Mouse (Mus musculus) CH12.LX (cell line): ENCODE measurements around the gene Ttc39b. TPM values are rescaled to one million over a fixed set of nuclear protein-coding genes. Genes with fewer than 3 reads are reported as not detected.

ENCODE experiments used
- DNase-seq: peaks from one replicate; pipeline ENCODE4 v3.0.0-alpha.2; 2013; ENCODE audit errors: extremely low read depth
- H3K27ac ChIP-seq: 2 replicates; pipeline ENCODE4 v1.5.1; 2012; ENCODE audit warnings: low read depth, mild to moderate bottlenecking, control low read depth, moderate library complexity; ENCODE audit not compliant: insufficient read depth
- H3K27me3 ChIP-seq: replicated peaks from 2 replicates; pipeline ENCODE3; 2012; ENCODE audit warnings: inconsistent platforms
- H3K36me3 ChIP-seq, 2 experiments: replicated peaks in 1 of 2; 2 replicates each; pipeline versions ENCODE3 to v1.6.1; 2012; ENCODE audit warnings: inconsistent platforms in 1 of 2, low read length in 1 of 2, mild to moderate bottlenecking in 1 of 2, mixed read lengths in 1 of 2, moderate library complexity in 1 of 2; ENCODE audit not compliant: control insufficient read depth in 1 of 2, insufficient read depth in 1 of 2
- H3K4me1 ChIP-seq, 2 experiments: 2 replicates each; pipeline ENCODE4 v1.6.1; 2012; ENCODE audit warnings: inconsistent platforms in 1 of 2, moderate library complexity in 1 of 2; ENCODE audit not compliant: insufficient read depth in 2 of 2, control insufficient read depth in 1 of 2
- H3K4me2 ChIP-seq: 2 replicates; pipeline ENCODE4 v1.6.1; 2012; ENCODE audit warnings: low read depth, mild to moderate bottlenecking, control low read depth; ENCODE audit not compliant: poor library complexity, insufficient read depth, severe bottlenecking
- H3K4me3 ChIP-seq, 3 experiments: fragments of 150-350 bp in 1 of 3; sonication (generic) in 1 of 3; replicated peaks in 1 of 3; 2 replicates each; pipeline versions ENCODE3 to v1.5.1; 2011 to 2012; ENCODE audit warnings: low read depth in 2 of 3, low read length in 2 of 3, mild to moderate bottlenecking in 2 of 3, moderate library complexity in 2 of 3, control low read depth in 1 of 3, improper control_type of control experiment in 1 of 3, inconsistent platforms in 1 of 3, mixed read lengths in 1 of 3; ENCODE audit not compliant: poor library complexity in 1 of 3
- H3K79me2 ChIP-seq: replicated peaks from 2 replicates; pipeline ENCODE4 v1.6.1; 2012; ENCODE audit warnings: mild to moderate bottlenecking, moderate library complexity; ENCODE audit not compliant: control insufficient read depth, poor library complexity, insufficient read depth, severe bottlenecking; ENCODE audit errors: extremely low read depth
- H3K9ac ChIP-seq: 2 replicates; pipeline ENCODE4 v1.6.1; 2012; ENCODE audit warnings: low read depth, mild to moderate bottlenecking, control low read depth, moderate library complexity; ENCODE audit not compliant: insufficient read depth
- H3K9me3 ChIP-seq: replicated peaks from 2 replicates; pipeline ENCODE3; 2012; ENCODE audit warnings: low read length, inconsistent platforms, mixed read lengths
- CTCF ChIP-seq, 2 experiments: IDR thresholded peaks in 1 of 2; conservative IDR thresholded peaks in 1 of 2; 2 replicates each; pipeline ENCODE4 v1.5.1; 2011 to 2012; ENCODE audit warnings: low read depth in 2 of 2, low read length in 2 of 2, improper control_type of control experiment in 1 of 2, inconsistent platforms in 1 of 2, mild to moderate bottlenecking in 1 of 2, moderate library complexity in 1 of 2
- ELF1 ChIP-seq: IDR thresholded peaks from 2 replicates; pipeline ENCODE4 v1.6.1; 2014; ENCODE audit warnings: low read depth, mild to moderate bottlenecking, inconsistent platforms, low read length, improper control_type of control experiment
- EP300 ChIP-seq: IDR thresholded peaks from 2 replicates; pipeline ENCODE4 v1.6.1; 2011; ENCODE audit warnings: low read length, improper control_type of control experiment
- ETS1 ChIP-seq: conservative IDR thresholded peaks from 2 replicates; pipeline ENCODE4 v1.6.1; 2012; ENCODE audit warnings: low read depth, mild to moderate bottlenecking, inconsistent platforms, low read length, improper control_type of control experiment, moderate library complexity
- GABPA ChIP-seq: IDR thresholded peaks from 2 replicates; pipeline ENCODE4 v1.6.1; 2012; ENCODE audit warnings: low read depth, low read length, improper control_type of control experiment, inconsistent platforms; ENCODE audit not compliant: insufficient replicate concordance
- IRF4 ChIP-seq: IDR thresholded peaks from 2 replicates; pipeline ENCODE4 v1.6.1; 2014; ENCODE audit warnings: low read depth, mild to moderate bottlenecking, inconsistent platforms, low read length, improper control_type of control experiment
- JUND ChIP-seq: conservative IDR thresholded peaks from 2 replicates; pipeline ENCODE4 v1.6.1; 2011; ENCODE audit warnings: low read depth, low read length, improper control_type of control experiment
- MAFK ChIP-seq: IDR thresholded peaks from 2 replicates; pipeline ENCODE4 v1.6.1; 2011; ENCODE audit warnings: low read length, improper control_type of control experiment; ENCODE audit not compliant: insufficient replicate concordance
- MEF2A ChIP-seq: IDR thresholded peaks from 2 replicates; pipeline ENCODE4 v1.6.1; 2014; ENCODE audit warnings: low read depth, mild to moderate bottlenecking, inconsistent platforms, low read length, improper control_type of control experiment, borderline replicate concordance
- MYC ChIP-seq: IDR thresholded peaks from 2 replicates; pipeline ENCODE4 v1.6.1; 2011; ENCODE audit warnings: low read depth, mild to moderate bottlenecking, improper control_type of control experiment, low read length
- NELFE ChIP-seq: IDR thresholded peaks from 2 replicates; pipeline ENCODE4 v1.6.1; 2011; ENCODE audit warnings: low read depth, low read length, improper control_type of control experiment
- NRF1 ChIP-seq: IDR thresholded peaks from 2 replicates; pipeline ENCODE4 v1.6.1; 2014; ENCODE audit warnings: low read depth, mild to moderate bottlenecking, inconsistent platforms, low read length, improper control_type of control experiment, moderate library complexity
- POLR2A ChIP-seq: IDR thresholded peaks from 2 replicates; pipeline ENCODE4 v1.6.1; 2011; ENCODE audit warnings: low read depth, mild to moderate bottlenecking, improper control_type of control experiment, low read length
- POLR2AphosphoS2 ChIP-seq: IDR thresholded peaks from 2 replicates; pipeline ENCODE4 v1.6.1; 2011; ENCODE audit warnings: low read depth, low read length, improper control_type of control experiment
- SIN3A ChIP-seq: IDR thresholded peaks from 2 replicates; pipeline ENCODE4 v1.6.1; 2012; ENCODE audit warnings: low read length, improper control_type of control experiment, inconsistent platforms
- SMC3 ChIP-seq: IDR thresholded peaks from 2 replicates; pipeline ENCODE4 v1.6.1; 2011; ENCODE audit warnings: low read depth, low read length, improper control_type of control experiment
- TBP ChIP-seq: conservative IDR thresholded peaks from 2 replicates; pipeline ENCODE4 v1.6.1; 2011; ENCODE audit warnings: low read depth, low read length, improper control_type of control experiment
- USF1 ChIP-seq: IDR thresholded peaks from 2 replicates; pipeline ENCODE4 v1.6.1; 2014; ENCODE audit warnings: low read depth, mild to moderate bottlenecking, inconsistent platforms, low read length, improper control_type of control experiment
- USF2 ChIP-seq: conservative IDR thresholded peaks from 2 replicates; pipeline ENCODE4 v1.6.1; 2011; ENCODE audit warnings: low read depth, low read length, improper control_type of control experiment
- ZMIZ1 ChIP-seq: IDR thresholded peaks from 2 replicates; pipeline ENCODE4 v1.6.1; 2012; ENCODE audit warnings: low read depth, mild to moderate bottlenecking, inconsistent platforms, low read length, improper control_type of control experiment
- ZNF384 ChIP-seq: IDR thresholded peaks from 2 replicates; pipeline ENCODE4 v1.6.1; 2012; ENCODE audit warnings: low read depth, low read length, improper control_type of control experiment, inconsistent platforms
- dilution Hi-C: fragments of 300-500 bp; cut with MboI; formaldehyde crosslinking; loops from 2 replicates; pipeline ENCODE4 v1.14.3; 2020; ENCODE audit warnings: low sequenced_read_pairs; ENCODE audit not compliant: extremely low pct_unique_long_range_greater_than_20kb, extremely low pct_ligation_motif_present
- in situ Hi-C: fragments of 300-500 bp; cut with MboI; formaldehyde crosslinking; loops from 3 replicates; pipeline ENCODE4 v1.14.3; 2019; ENCODE audit warnings: low sequenced_read_pairs, low pct_ligation_motif_present, low pct_unique_long_range_greater_than_20kb, mixed read lengths
- polyA plus RNA-seq: library from polyadenylated mRNA; unstranded; fragments of >175 nt; gene quantifications from 2 replicates; pipeline ENCODE4 v1.2.1, GENCODE M21; 2012; ENCODE audit warnings: low read depth; ENCODE audit not compliant: insufficient read length
- total RNA-seq, 2 experiments: library from RNA; depleted of rRNA; stranded (reverse); fragments of 300-350 nt in 1 of 2; fragments of >200 nt in 1 of 2; gene quantifications; 2 replicates each; pipeline ENCODE4 v1.2.3; 2012 to 2014

Ttc39b gene
- total and polyA plus RNA-seq, 3 experiments: 12.6 to 16.7 (median 15.7) TPM

- Histone ChIP-seq H3K4me3 (no peak overlapping the region), H3K79me2 (no peaks in the 10 kb centered on the region), H3K4me1 (no peaks in the 10 kb centered on the region), H3K27ac (no peak overlapping the region), H3K27me3 (no peaks in the 10 kb centered on the region), H3K36me3 (no peaks in the 10 kb centered on the region), H3K9me3 (no peaks in the 10 kb centered on the region), H3K4me2 (no peak overlapping the region), H3K9ac (no peak overlapping the region)
- TF ChIP-seq ELF1 (no peak), GABPA (no peak), POLR2AphosphoS2 (no peak), JUND (no peak), ETS1 (no peak), ZNF384 (no peak), NRF1 (no peak), POLR2A (no peak), CTCF (conservative IDR thresholded peaks at IDR 0.05 in 1 of 2, IDR thresholded peaks at IDR 0.05 in 1 of 2; ENCODE audit: low read depth in 2 of 2, low read length in 2 of 2) (no peak), EP300 (no peak), TBP (no peak), NELFE (no peak), MEF2A (no peak), USF1 (no peak), ZMIZ1 (no peak), SMC3 (no peak), MYC (no peak), MAFK (no peak), IRF4 (no peak), USF2 (no peak)
- in situ Hi-C loops: no loop called here
- no peak for DNase-seq
- dilution Hi-C loops: no loop called here
Measured at GRCm38 (mm10) chr4:83182178-83183068, 141.6 kb downstream of the Ttc39b start.

GRCm38 (mm10) chr4:83177471-83177870 lies 146.6 kb downstream of the Ttc39b start:
- in situ Hi-C loops: no loop called here
- TF ChIP-seq SIN3A: no peak
- TF ChIP-seq CTCF (conservative IDR thresholded peaks at IDR 0.05 in 1 of 2, IDR thresholded peaks at IDR 0.05 in 1 of 2; ENCODE audit: low read depth in 2 of 2, low read length in 2 of 2): no peak
- TF ChIP-seq NELFE: no peak
- TF ChIP-seq, all 38 proteins: peak for 0
- dilution Hi-C loops: no loop called here

More at GRCm38 (mm10) chr4:83177471-83177870, 146.6 kb downstream of the Ttc39b start:
- Histone ChIP-seq H3K36me3 (no peaks in the 10 kb centered on the region), H3K9ac (no peak overlapping the region), H3K27me3 (no peaks in the 10 kb centered on the region), H3K4me3 (no peak overlapping the region), H3K79me2 (no peaks in the 10 kb centered on the region), H3K4me2 (no peak overlapping the region), H3K4me1 (no peaks in the 10 kb centered on the region), H3K27ac (no peak overlapping the region), H3K9me3 (no peaks in the 10 kb centered on the region)
- no peak for DNase-seq
